Mouse (Mus musculus): ENCODE data around the gene Dlgap1. TPM values are rescaled to one million over a fixed set of nuclear protein-coding genes. Genes with fewer than 3 reads are reported as not detected.
A peak's percentile ranks its signal among the peaks of the same experiment; 100 is the strongest.

Dlgap1 gene
- polyA plus RNA-seq, 1 experiment from 2014 or later = 2.9 TPM

- Histone ChIP-seq H3K27me3 (replicated peaks; ENCODE audit: control insufficient read depth, insufficient read depth, low read length) (no peaks in the 10 kb centered on the region), H3K9me3 (ENCODE audit: control insufficient read depth, low read length) (no peaks in the 10 kb centered on the region), H3K4me3 (ENCODE audit: low read depth, low read length) (no peak overlapping the region), H3K27ac (ENCODE audit: low read depth) (no peak overlapping the region), H3K4me2 (ENCODE audit: low read length) (no peak overlapping the region), H3K9ac (ENCODE audit: low read length) (no peak overlapping the region), H3K4me1 (replicated peaks; ENCODE audit: control insufficient read depth, insufficient read depth, low read length) (no peaks in the 10 kb centered on the region), H3K36me3 (ENCODE audit: control insufficient read depth, insufficient read depth, low read length) (no peaks in the 10 kb centered on the region)
- WGBS = 80% methylated on average over 12 of the region's 12 CpGs
- DNase-seq (ENCODE audit: low spot score) (no peak), ATAC-seq (replicated peaks; ENCODE audit: low FRiP score, low TSS enrichment, low read depth) (no peak)
These were observed 548.5 kb downstream of the Dlgap1 start for GRCm38 (mm10) chr17:70517333-70517732.

- no peak overlapping the region for H3K9ac ChIP-seq (ENCODE audit: low read length)
- peak overlapping the region; percentile 30 for H3K4me2 ChIP-seq (ENCODE audit: low read length)
- H3K9me3 ChIP-seq (ENCODE audit: control insufficient read depth, low read length) = no peaks in the 10 kb centered on the region
- no peaks in the 10 kb centered on the region for H3K27me3 ChIP-seq (replicated peaks; ENCODE audit: control insufficient read depth, insufficient read depth, low read length)
- H3K4me3 ChIP-seq (ENCODE audit: low read depth, low read length) = no peak overlapping the region
- no peak for DNase-seq (ENCODE audit: low spot score)
- no peak overlapping the region for H3K27ac ChIP-seq (ENCODE audit: low read depth)
- 62% methylated on average over 5 of the region's 5 CpGs for WGBS
- ATAC-seq (replicated peaks; ENCODE audit: low FRiP score, low TSS enrichment, low read depth) = no peak
- H3K4me1 ChIP-seq (replicated peaks; ENCODE audit: control insufficient read depth, insufficient read depth, low read length) = no peaks in the 10 kb centered on the region
- H3K36me3 ChIP-seq (ENCODE audit: control insufficient read depth, insufficient read depth, low read length) = no peaks in the 10 kb centered on the region
These were observed 552.4 kb downstream of the Dlgap1 start for GRCm38 (mm10) chr17:70521058-70521851.

- H3K27me3 ChIP-seq (replicated peaks; ENCODE audit: control insufficient read depth, insufficient read depth, low read length) = no peaks in the 10 kb centered on the region
- no peak overlapping the region for H3K9ac ChIP-seq (ENCODE audit: low read length)
These were observed 553.1 kb downstream of the Dlgap1 start for GRCm38 (mm10) chr17:70521971-70522370.

GRCm38 (mm10) chr17:70525990-70526389 lies 557.1 kb downstream of the Dlgap1 start:
- Histone ChIP-seq H3K9ac (ENCODE audit: low read length) (no peak overlapping the region), H3K4me1 (replicated peaks; ENCODE audit: control insufficient read depth, insufficient read depth, low read length) (no peaks in the 10 kb centered on the region), H3K9me3 (ENCODE audit: control insufficient read depth, low read length) (no peaks in the 10 kb centered on the region), H3K27me3 (replicated peaks; ENCODE audit: control insufficient read depth, insufficient read depth, low read length) (no peaks in the 10 kb centered on the region), H3K36me3 (ENCODE audit: control insufficient read depth, insufficient read depth, low read length) (no peaks in the 10 kb centered on the region), H3K4me3 (ENCODE audit: low read depth, low read length) (no peak overlapping the region), H3K4me2 (ENCODE audit: low read length) (no peak overlapping the region), H3K27ac (ENCODE audit: low read depth) (no peak overlapping the region)
- ATAC-seq (replicated peaks; ENCODE audit: low FRiP score, low TSS enrichment, low read depth) (no peak), DNase-seq (ENCODE audit: low spot score) (no peak)
- WGBS = 57% methylated on average over 3 of the region's 3 CpGs

More at GRCm38 (mm10) chr17:70521971-70522370, 553.1 kb downstream of the Dlgap1 start:
- ATAC-seq (replicated peaks; ENCODE audit: low FRiP score, low TSS enrichment, low read depth) = no peak
- no peak overlapping the region for H3K27ac ChIP-seq (ENCODE audit: low read depth)
- H3K4me3 ChIP-seq (ENCODE audit: low read depth, low read length) = no peak overlapping the region
- no peaks in the 10 kb centered on the region for H3K4me1 ChIP-seq (replicated peaks; ENCODE audit: control insufficient read depth, insufficient read depth, low read length)
- H3K36me3 ChIP-seq (ENCODE audit: control insufficient read depth, insufficient read depth, low read length) = no peaks in the 10 kb centered on the region
- WGBS = 20% methylated on average over 11 of the region's 11 CpGs
- H3K9me3 ChIP-seq (ENCODE audit: control insufficient read depth, low read length) = no peaks in the 10 kb centered on the region
- H3K4me2 ChIP-seq (ENCODE audit: low read length) = peak overlapping the region; percentile 30
- DNase-seq (ENCODE audit: low spot score) = no peak

GRCm38 (mm10) chr17:70527101-70527500 lies 558.2 kb downstream of the Dlgap1 start:
- H3K9me3 ChIP-seq (ENCODE audit: control insufficient read depth, low read length) = no peaks in the 10 kb centered on the region
- H3K27me3 ChIP-seq (replicated peaks; ENCODE audit: control insufficient read depth, insufficient read depth, low read length) = no peaks in the 10 kb centered on the region
- H3K4me3 ChIP-seq (ENCODE audit: low read depth, low read length) = no peak overlapping the region
- peak; percentile 58 for DNase-seq (ENCODE audit: low spot score)
- no peaks in the 10 kb centered on the region for H3K4me1 ChIP-seq (replicated peaks; ENCODE audit: control insufficient read depth, insufficient read depth, low read length)
- ATAC-seq (replicated peaks; ENCODE audit: low FRiP score, low TSS enrichment, low read depth) = peak; percentile 53; the same call in 1 of the 2 replicates
- H3K9ac ChIP-seq (ENCODE audit: low read length) = no peak overlapping the region
- 23% methylated on average over 9 of the region's 9 CpGs for WGBS
- no peak overlapping the region for H3K4me2 ChIP-seq (ENCODE audit: low read length)
- H3K36me3 ChIP-seq (ENCODE audit: control insufficient read depth, insufficient read depth, low read length) = no peaks in the 10 kb centered on the region
- H3K27ac ChIP-seq (ENCODE audit: low read depth) = no peak overlapping the region

GRCm38 (mm10) chr17:70528196-70529187 lies 559.6 kb downstream of the Dlgap1 start:
- no peaks in the 10 kb centered on the region for H3K4me1 ChIP-seq (replicated peaks; ENCODE audit: control insufficient read depth, insufficient read depth, low read length)
- ATAC-seq (replicated peaks; ENCODE audit: low FRiP score, low TSS enrichment, low read depth) (no peak), DNase-seq (ENCODE audit: low spot score) (no peak)
- H3K4me3 ChIP-seq (ENCODE audit: low read depth, low read length) = no peak overlapping the region
- H3K27ac ChIP-seq (ENCODE audit: low read depth) = no peak overlapping the region
- 49% methylated on average over 7 of the region's 7 CpGs for WGBS
- no peaks in the 10 kb centered on the region for H3K27me3 ChIP-seq (replicated peaks; ENCODE audit: control insufficient read depth, insufficient read depth, low read length)
- no peak overlapping the region for H3K9ac ChIP-seq (ENCODE audit: low read length)
- H3K9me3 ChIP-seq (ENCODE audit: control insufficient read depth, low read length) = no peaks in the 10 kb centered on the region
- no peak overlapping the region for H3K4me2 ChIP-seq (ENCODE audit: low read length)
- H3K36me3 ChIP-seq (ENCODE audit: control insufficient read depth, insufficient read depth, low read length) = no peaks in the 10 kb centered on the region

- Histone ChIP-seq H3K36me3 (ENCODE audit: control insufficient read depth, insufficient read depth, low read length) (no peaks in the 10 kb centered on the region), H3K27me3 (replicated peaks; ENCODE audit: control insufficient read depth, insufficient read depth, low read length) (no peaks in the 10 kb centered on the region), H3K9ac (ENCODE audit: low read length) (no peak overlapping the region), H3K4me1 (replicated peaks; ENCODE audit: control insufficient read depth, insufficient read depth, low read length) (no peaks in the 10 kb centered on the region), H3K4me2 (ENCODE audit: low read length) (no peak overlapping the region), H3K27ac (ENCODE audit: low read depth) (no peak overlapping the region), H3K4me3 (ENCODE audit: low read depth, low read length) (no peak overlapping the region), H3K9me3 (ENCODE audit: control insufficient read depth, low read length) (no peaks in the 10 kb centered on the region)
- ATAC-seq (replicated peaks; ENCODE audit: low FRiP score, low TSS enrichment, low read depth) = no peak
- no peak for DNase-seq (ENCODE audit: low spot score)
- 67% methylated on average over 3 of the region's 3 CpGs for WGBS
These were observed 565.4 kb downstream of the Dlgap1 start for GRCm38 (mm10) chr17:70534321-70534720.

GRCm38 (mm10) chr17:70541816-70542215 lies 572.9 kb downstream of the Dlgap1 start:
- DNase-seq (ENCODE audit: low spot score) (no peak), ATAC-seq (replicated peaks; ENCODE audit: low FRiP score, low TSS enrichment, low read depth) (no peak)
- Histone ChIP-seq H3K4me1 (replicated peaks; ENCODE audit: control insufficient read depth, insufficient read depth, low read length) (no peaks in the 10 kb centered on the region), H3K4me2 (ENCODE audit: low read length) (no peak overlapping the region), H3K27me3 (replicated peaks; ENCODE audit: control insufficient read depth, insufficient read depth, low read length) (no peaks in the 10 kb centered on the region), H3K4me3 (ENCODE audit: low read depth, low read length) (no peak overlapping the region), H3K9me3 (ENCODE audit: control insufficient read depth, low read length) (no peaks in the 10 kb centered on the region), H3K36me3 (ENCODE audit: control insufficient read depth, insufficient read depth, low read length) (no peaks in the 10 kb centered on the region), H3K9ac (ENCODE audit: low read length) (no peak overlapping the region), H3K27ac (ENCODE audit: low read depth) (no peak overlapping the region)
- 92% methylated on average over 4 of the region's 4 CpGs for WGBS
